Mouse (Mus musculus) left cerebral cortex, adult 2 months (tissue): ENCODE measurements around the gene Hist1h3g. TPM values are rescaled to one million over a fixed set of nuclear protein-coding genes. Genes with fewer than 3 reads are reported as not detected.

Source experiments
- DNase-seq, 2 experiments: peaks; one replicate each; pipeline ENCODE4 v3.0.0; 2021 to 2022; ENCODE audit warnings: low spot score in 2 of 2, mixed read lengths in 1 of 2; ENCODE audit errors: extremely low spot score in 1 of 2
- H3K27ac ChIP-seq: fragments of 200-600 bp; 2 replicates; pipeline ENCODE4 v1.8.1; 2022
- H3K4me3 ChIP-seq: fragments of 200-600 bp; 2 replicates; pipeline ENCODE4 v1.8.1; 2022
- CTCF ChIP-seq: fragments of 200-600 bp; IDR thresholded peaks from 2 replicates; pipeline ENCODE4 v1.8.1; 2022; ENCODE audit warnings: antibody characterized with exemption, mild to moderate bottlenecking, moderate library complexity
- intact Hi-C: fragments of 180-260 bp; cut with DNase I; formaldehyde crosslinking; loops from one replicate; pipeline ENCODE4 v1.15.1; 2025
- total RNA-seq, 2 experiments: library from RNA; stranded (reverse); gene quantifications; 2 replicates each; pipeline ENCODE4 v1.2.3; 2021

Hist1h3g gene
- total RNA-seq, 2 experiments from 2014 or later: 2.6 to 5.1 TPM

DNA sequence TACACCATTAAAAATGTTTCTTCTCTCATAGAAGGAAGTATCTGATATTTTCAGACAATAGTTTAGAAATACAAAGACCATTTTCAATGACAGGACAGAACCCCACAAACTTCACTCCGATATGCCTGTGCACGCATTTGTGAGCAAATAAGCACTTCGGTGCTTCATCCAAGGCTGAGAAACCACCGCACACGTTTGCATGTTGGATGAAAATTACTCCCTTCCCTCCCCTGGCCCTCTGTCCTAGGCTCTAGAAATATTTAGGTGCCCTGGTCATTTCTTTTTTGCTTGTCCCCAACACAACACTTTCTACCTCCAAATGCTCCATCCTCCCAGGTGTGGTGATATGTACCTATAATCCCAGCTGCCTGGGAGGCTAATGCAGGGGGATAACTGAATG, 33.7 kb upstream of the Hist1h3g start:
- DNase-seq: no peak
- intact Hi-C loops: loop anchor here (2.0 to 5.0 kb wide), 2 partner anchors 15 to 49 kb away; no protein-coding TSS in a partner anchor
- H3K4me3 ChIP-seq: no peak overlapping the region
- no peak overlapping the region for H3K27ac ChIP-seq
- TF ChIP-seq CTCF: no peak

DNA sequence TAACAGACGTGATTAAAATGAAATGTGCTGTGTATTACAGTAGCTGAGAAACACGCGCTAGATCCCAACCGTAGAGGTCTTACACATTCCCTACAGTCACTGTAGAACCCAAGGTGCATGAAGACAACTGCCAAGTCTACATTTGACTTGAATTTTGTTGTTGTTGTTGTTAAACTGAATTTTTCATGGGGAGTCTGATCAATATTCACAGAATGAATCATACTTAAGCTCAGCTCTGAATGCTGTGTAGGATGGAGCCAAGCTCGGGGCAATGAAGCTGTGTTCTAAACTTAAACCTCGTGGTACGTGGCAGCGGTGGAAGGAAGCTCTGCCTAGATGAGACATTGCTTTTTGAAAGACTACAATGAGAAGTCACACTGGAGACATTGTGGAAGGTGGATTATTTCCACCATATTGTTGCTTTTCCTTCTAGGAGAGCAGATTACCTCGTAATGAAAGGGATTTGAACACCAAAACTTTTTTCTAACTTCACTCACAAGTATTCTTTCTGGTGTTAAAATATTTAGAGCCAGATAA, 33.1 kb upstream of the Hist1h3g start:
- Histone ChIP-seq H3K27ac (no peak overlapping the region), H3K4me3 (no peak overlapping the region)
- intact Hi-C loops: loop anchor here (5.0 kb wide), 1 partner anchor 50 kb away; no protein-coding TSS in a partner anchor
- DNase-seq: no peak
- no peak for TF ChIP-seq CTCF

DNA sequence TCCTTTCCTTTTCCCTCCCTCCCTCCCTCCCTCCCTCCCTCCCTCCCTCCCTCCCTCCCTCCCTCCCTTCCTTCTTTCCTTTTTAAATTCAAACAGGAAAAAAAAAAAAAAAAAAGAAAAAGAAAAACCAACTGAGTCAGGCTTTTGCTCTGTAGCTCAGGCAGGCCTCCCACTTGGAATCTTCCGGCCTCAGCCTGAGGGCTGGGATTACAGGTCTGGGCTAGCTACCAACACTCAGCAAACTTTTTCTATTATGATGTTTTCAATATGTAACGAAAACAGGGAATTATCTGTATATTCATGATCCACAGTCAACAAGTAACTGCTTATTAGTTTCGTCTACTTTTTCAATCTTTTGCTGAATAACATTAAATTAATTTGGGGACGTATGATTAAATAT, 32.3 kb upstream of the Hist1h3g start:
- TF ChIP-seq CTCF: no peak
- intact Hi-C loops: loop anchor here (5.0 kb wide), 1 partner anchor 51 kb away; no protein-coding TSS in a partner anchor
- no peak overlapping the region for H3K4me3 ChIP-seq
- no peak overlapping the region for H3K27ac ChIP-seq
- DNase-seq: no peak

DNA sequence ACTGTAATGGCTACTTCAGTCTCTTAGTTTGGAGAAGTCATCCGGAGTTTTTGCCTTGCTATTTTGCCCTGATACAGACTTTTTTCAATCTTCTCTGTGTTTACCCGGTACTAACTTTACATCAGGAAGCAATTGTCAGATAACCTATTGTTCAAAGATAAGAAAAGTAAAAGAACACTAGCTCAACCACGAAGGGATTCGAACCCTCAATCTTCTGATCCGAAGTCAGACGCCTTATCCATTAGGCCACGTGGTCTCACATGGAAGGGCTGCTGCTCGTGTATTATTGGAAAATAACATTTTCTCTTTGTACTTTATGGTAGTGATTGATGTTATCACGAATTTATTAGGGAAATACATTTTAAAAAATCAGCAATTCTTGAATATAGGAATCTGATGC, 31.4 kb upstream of the Hist1h3g start:
- intact Hi-C loops: loop anchor here (5.0 kb wide), 1 partner anchor 51 kb away; no protein-coding TSS in a partner anchor
- TF ChIP-seq CTCF: no peak
- Histone ChIP-seq H3K27ac (no peak overlapping the region), H3K4me3 (no peak overlapping the region)
- peak; percentile 53 to 63 for DNase-seq

DNA sequence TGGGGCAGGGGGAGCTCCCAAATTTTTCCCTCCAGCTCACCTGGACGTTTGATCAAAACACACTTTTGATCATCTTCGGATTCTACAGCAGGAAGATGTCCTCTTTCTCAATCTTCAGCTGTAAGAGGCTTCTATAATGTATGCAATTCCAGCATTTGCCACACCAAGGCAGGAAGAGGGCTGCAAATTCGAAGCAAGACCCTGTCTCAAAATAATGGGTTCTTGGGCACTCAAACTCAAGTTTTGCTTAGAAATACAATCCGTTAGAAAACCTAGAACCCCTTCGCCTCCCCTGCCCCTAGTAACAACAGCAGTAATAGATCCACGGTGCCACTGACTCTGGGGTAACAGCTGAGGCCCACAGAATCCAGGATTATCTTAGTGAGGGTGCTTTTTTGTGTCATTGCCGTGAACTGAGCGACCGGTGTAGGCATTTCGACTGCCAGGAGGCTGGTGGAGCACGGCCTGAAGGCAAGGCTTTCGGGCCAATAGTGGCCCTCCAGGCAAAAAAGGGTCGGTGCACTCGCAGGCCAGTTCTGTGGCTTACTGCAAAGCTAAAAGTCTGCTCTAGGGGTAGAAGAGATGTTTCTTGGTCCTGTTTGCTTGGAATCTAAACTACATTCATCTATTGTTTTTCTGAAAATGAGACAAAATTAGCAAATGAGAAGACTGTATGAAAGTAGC, 29.4 kb upstream of the Hist1h3g start:
- Histone ChIP-seq H3K27ac (no peak overlapping the region), H3K4me3 (no peak overlapping the region)
- no peak for DNase-seq
- TF ChIP-seq CTCF: no peak; the same call in 1 of the 2 replicates
- intact Hi-C loops: no loop called here

DNA sequence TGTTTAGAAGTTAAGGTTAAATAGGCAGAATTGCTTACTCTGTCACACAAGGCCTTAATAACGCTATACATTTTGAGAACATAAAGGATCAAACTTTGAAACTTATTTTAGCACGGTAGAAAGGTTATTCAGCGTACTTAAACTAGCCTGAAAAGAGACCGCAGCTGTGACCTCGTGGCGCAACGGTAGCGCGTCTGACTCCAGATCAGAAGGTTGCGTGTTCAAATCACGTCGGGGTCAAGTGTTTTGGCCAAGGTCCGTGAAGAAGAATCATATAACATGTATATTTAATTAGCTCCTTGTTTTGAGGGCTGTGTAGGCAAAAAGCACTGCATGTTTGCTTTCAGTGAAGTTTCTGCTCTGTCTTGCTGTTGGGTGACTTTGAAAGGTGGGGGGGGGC, 28.9 kb upstream of the Hist1h3g start:
- DNase-seq: no peak
- no peak for TF ChIP-seq CTCF
- H3K4me3 ChIP-seq: no peak overlapping the region
- intact Hi-C loops: no loop called here
- no peak overlapping the region for H3K27ac ChIP-seq

DNA sequence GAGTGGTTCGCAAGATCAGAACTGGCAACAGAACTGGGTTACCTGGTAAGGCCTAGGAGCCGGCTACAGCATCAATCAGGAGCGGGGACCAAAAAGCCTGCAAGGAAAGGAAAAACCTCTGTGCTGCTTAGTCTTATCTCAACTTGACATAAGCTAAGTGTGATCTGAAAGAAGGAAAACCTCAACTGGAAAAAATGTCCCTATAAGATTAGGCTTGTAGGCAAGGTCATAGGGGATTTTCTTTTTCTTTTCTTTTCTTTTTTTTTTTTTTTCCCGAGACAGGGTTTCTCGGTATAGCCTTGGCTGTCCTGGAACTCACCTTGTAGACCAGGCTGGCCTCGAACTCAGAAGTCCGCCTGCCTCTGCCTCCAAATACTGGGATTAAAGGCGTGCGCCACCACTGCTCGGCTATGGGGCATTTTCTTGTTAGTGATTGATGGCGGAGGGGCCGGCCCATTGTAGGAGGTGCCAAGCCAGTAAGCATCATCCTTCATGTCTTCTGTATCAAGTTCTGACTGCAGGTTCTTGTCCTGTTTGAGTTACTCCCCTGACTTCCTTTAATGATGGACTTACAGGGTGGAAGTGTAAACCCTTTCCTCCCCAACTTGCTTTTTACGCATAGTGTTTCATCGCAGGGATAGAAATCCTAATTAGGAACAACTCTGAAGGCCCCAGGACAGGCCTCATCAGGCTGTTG, 28.3 kb upstream of the Hist1h3g start:
- DNase-seq: no peak
- no peak overlapping the region for H3K4me3 ChIP-seq
- no peak for TF ChIP-seq CTCF
- no peak overlapping the region for H3K27ac ChIP-seq
- intact Hi-C loops: no loop called here

DNA sequence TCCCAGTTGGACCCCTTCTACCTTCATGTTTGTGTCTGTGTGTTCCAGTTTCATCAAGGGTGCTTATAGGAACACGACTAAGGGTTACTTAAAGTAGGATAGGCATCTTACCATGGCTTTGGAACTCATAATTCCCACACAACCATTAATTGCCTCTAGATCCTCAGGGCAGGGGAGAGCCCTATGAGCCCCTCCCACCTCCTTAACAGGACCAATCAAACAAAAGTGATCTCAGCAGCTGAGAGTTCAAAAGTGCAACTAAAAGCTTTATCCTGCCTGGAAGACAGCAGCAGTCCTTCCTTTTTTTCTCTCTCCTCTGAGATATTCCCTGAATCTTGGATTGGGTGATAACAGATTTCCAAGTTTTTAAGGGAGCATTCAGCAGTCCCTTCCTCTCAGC, 25.1 kb upstream of the Hist1h3g start:
- intact Hi-C loops: no loop called here
- no peak for TF ChIP-seq CTCF
- Histone ChIP-seq H3K27ac (no peak overlapping the region), H3K4me3 (no peak overlapping the region)
- no peak for DNase-seq

DNA sequence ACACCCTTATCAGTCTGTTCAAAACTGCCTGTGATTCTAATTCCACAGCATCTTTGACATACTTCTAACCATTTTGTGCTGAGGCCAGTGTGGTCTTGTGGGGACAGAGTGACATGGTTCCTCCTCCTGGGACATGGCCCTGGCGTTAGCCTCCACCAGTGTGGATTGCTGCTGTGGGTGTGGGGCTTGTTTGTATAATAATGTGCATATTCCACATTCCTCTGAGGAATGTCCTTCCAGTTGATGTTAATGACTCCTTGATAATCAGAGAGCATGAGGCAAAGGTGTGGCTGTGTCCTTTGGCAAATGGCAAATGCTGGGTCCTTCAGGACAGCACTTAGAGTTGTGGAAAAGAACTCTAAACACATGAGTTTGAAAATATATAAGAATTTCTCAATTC, 21.7 kb upstream of the Hist1h3g start:
- Histone ChIP-seq H3K4me3 (no peak overlapping the region), H3K27ac (no peak overlapping the region)
- TF ChIP-seq CTCF: no peak
- DNase-seq: no peak
- intact Hi-C loops: no loop called here

DNA sequence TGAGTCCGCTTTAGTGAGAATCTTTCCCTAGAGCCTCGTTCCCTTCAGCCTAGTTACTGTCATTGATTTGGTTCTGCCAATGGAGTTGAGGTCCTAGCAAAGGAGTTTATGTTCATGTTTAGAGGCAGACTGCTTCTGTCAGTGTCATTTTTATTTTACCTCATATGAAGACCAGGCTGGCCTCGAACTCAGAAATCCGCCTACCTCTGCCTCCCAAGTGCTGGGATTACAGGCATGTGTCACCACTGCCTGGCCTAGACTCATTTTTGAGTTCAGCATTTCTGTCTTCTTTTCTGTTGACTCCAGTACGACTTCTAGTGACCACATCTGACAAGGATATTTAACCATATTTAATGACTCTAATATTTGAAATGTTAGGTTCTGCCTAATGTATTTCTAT, 19.9 kb upstream of the Hist1h3g start:
- no peak for TF ChIP-seq CTCF
- DNase-seq: no peak
- Histone ChIP-seq H3K27ac (no peak overlapping the region), H3K4me3 (no peak overlapping the region)
- intact Hi-C loops: loop anchor here (2.0 to 5.0 kb wide), 4 partner anchors 50 to 1488 kb away; partner anchors contain the start of gene Btn1a1

DNA sequence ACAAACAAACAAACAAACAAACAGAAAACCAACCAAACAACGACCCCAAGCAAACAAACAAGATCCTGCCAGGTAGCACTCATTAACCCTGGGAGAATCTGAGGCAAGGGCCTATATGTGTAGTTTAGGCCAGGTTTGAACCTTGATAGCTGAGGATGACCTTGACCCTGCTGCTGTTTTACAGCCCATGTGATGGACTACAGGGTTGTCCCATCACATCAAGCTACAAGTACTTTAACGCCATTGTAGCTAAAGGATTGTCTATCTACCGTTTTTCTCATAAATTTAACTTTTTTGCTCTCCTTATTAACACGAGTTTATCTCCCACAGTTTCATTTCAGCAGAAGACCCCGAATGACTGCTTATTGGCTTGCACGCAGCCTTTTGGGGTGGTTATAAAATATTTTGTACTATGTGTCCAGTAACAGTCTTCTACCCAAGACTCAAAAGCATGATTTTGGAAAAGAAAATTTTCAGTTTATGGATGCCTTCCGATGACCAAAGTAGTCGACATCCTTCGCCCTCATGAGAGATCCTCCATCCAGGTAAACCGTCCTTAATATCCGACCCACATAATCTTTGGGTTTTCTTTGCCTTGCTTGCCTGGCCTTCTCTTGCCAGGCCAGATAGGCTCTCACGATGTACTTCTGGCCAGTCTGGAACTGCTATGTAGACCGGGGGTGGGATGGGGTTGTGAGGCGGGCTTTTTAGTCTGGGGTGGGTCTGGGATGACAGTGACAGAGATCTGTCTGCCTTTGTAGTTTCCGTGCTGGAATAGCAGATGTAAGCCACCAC, 19.2 kb upstream of the Hist1h3g start:
- peak overlapping the region; percentile 64 for H3K4me3 ChIP-seq
- no peak for TF ChIP-seq CTCF
- intact Hi-C loops: loop anchor here (2.0 to 5.0 kb wide), 5 partner anchors 15 to 1489 kb away; partner anchors contain the start of gene Btn1a1
- no peak for DNase-seq
- no peak overlapping the region for H3K27ac ChIP-seq
